Mouse (Mus musculus) granulocyte monocyte progenitor cell, adult 5-6 weeks (primary cell): Measurements from ENCODE around the gene Olfr1045. TPM values are rescaled to one million over a fixed set of nuclear protein-coding genes. Genes with fewer than 3 reads are reported as not detected.

Experiments
- ATAC-seq: replicated peaks from 2 replicates; pipeline ENCODE4 v1.8.0; 2016; ENCODE audit warnings: mild to moderate bottlenecking, moderate TSS enrichment, inconsistent platforms; ENCODE audit not compliant: poor library complexity, severe bottlenecking
- total RNA-seq, 2 experiments: library from RNA; stranded (forward) in 1 of 2; stranded (reverse) in 1 of 2; fragments of 200-712, 200-1000 nt in 1 of 2; fragments of >200 nt in 1 of 2; fragmentation: Nextera tagmentation in 1 of 2; gene quantifications; 2 replicates each; pipeline ENCODE4 v1.2.3; 2014 to 2017

Olfr1045 gene
- not detected in 2 replicates for total RNA-seq (2014; fragmentation: Nextera tagmentation)
- total RNA-seq (2017), result not detected in 2 replicates

DNA sequence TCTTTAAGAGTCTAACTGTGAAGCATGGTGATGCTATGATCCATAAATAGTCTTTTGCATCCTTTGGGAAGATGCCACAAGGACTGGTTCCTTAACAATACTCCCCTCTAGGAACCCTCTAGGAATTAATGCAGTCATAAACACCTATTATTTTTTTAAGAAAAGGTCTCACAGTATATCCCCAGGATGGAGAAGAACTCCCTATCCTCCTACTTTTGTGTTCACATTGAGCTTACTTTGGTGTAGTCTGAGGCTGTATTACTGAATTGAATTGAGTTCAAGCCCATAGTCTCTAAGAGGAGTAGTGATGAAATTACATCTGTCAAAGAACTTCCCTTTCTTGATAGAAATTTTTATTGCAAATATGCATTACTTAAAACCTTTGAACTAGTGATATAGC, at the start of gene Olfr1045:
Gene Olfr1045 (minus strand): TSS at position 101 of the 400 bp plus-strand sequence.
- no peak for ATAC-seq

DNA sequence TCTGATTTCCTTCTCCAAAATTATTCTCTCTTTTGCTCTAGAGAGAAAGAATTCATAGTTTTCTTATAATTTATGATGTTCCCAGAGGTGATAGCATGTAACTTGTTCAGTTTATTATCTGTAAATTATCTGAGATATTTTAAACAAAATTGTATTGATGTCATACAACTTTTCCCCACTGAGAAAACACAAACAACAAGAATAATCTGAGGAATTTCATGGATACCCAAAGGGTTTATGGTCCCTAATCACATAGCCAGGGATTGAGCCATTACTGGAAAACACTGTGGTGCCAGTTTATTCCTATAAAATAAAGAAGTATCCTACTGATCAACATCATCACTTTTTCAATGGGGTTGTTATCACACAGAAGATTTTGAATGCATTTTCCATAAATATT, 37.4 kb upstream of the Olfr1045 start, which contains the start of gene Olfr1048:
Gene Olfr1048 (minus strand): TSS at position 101 of the 400 bp plus-strand sequence.
- ATAC-seq, result no peak

DNA sequence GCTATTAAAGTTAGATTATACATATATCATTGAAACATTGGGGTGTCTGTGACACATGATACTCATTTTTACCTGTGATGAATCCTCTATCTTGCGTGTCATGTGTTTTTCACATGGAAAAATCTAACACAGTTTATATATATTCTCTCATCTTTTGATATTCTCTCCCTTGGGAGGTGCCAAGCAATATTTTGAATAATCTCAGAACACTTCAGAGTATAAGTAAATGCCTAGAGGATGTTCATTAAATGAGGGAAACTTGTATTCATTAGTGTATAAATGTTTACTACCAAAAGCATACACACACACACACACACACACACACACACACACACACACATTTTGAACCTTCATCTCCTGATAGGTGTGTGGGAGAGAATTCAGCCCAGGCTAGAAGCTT, 28.5 kb upstream of the Olfr1045 start, which contains the start of gene Olfr1047:
Gene Olfr1047 (minus strand): TSS at position 101 of the 400 bp plus-strand sequence.
- ATAC-seq, result no peak

DNA sequence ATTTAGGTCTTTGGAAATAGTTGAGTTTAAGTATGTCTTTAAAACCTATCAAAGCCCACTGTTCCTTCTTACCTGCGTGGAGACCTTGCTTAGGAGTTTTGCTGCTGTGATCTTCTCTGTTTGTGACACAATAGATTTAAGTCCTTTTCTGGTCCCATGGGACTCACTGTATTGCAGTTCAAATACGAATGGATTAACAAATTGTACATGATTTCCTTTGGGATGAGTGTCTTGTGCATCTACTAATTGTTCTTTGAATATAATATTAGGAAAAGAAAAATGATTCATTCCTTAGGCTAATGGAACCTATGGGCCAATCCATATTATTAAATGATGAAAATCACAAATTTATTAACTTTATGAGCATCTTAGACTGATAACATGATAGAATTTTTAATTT, 16.4 kb upstream of the Olfr1045 start, which contains the start of gene Olfr1046:
Gene Olfr1046 (minus strand): TSS at position 101 of the 400 bp plus-strand sequence.
- no peak for ATAC-seq

DNA sequence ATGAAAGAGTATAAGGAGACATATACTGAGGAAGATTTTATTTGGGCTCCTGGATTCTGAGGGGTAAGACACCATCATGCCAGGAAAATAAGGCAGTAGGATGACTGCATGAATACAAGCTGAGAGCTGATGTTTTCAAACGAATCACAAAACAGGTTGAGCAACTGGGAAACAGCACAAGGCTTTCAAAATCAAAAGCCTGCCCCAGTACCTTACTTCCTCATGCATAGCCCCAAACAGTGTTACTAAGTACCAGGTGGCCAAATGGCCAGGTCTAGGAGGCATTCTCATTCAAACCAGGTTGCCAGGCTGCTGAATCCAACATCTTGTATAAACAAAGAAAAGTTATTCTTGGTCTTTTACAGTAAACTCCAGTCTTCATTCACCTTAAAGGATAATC, 6.9 kb downstream of the Olfr1045 start:
- no peak for ATAC-seq

DNA sequence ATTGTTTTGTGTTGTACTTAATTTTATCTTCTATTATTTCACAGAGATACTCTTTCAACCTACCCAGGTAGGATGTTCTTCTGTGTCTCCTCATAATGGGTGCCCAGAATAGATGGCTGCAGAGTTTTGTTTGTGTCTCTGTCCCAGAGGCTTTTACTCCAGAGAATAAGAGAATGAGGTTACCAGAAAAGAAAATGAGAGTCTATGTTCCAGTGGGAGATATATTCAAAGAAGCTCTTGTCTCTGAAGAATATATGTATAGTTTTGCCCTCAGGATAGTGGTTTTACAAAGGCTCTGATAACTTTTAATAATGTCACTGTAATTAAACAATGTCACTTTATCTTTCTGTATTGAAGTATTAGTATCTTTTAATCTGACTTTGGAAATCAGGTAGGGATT, 17.2 kb downstream of the Olfr1045 start, which contains the start of gene Olfr52:
Gene Olfr52 (minus strand): TSS at position 101 of the 400 bp plus-strand sequence.
- no peak for ATAC-seq

DNA sequence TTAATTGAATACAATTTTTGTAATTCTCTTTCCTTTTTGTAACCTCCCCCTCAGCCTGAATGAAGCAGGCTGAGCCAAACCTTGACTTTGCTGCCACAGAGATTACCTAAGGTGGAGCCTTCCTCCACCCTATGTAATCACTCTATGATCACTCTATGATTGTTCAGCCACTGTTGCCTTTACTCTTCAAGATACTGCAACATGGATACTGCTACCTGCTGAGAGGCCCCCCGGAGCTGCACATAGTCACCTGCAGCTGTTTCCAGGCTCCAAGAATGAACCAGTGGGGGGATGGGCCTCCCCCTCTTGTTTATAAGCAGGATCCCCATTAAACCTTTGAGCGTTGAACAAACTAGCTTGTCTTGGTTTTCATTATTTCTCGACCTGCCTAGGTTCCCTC, 22.9 kb downstream of the Olfr1045 start:
- no peak for ATAC-seq

DNA sequence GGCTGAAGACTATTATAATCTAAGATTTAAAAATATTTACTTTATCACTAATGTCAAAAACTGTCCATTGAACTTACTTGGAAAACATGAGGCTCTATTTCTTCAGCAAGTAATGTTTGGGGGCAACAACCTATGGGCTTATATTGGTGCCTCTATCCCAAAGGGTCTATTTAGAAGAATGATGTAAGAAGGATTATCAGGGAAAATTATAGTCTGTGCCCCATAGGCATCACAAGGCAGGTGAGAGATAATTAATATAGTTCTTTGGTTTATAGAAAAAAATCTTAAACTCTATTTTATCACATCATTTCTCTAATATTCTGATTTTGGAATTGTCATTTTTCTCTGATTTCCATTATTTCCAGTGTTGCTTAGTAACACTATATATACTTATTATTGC, 25.1 kb downstream of the Olfr1045 start, which contains the start of gene Olfr1044:
Gene Olfr1044 (minus strand): TSS at position 101 of the 400 bp plus-strand sequence.
- ATAC-seq, result no peak

DNA sequence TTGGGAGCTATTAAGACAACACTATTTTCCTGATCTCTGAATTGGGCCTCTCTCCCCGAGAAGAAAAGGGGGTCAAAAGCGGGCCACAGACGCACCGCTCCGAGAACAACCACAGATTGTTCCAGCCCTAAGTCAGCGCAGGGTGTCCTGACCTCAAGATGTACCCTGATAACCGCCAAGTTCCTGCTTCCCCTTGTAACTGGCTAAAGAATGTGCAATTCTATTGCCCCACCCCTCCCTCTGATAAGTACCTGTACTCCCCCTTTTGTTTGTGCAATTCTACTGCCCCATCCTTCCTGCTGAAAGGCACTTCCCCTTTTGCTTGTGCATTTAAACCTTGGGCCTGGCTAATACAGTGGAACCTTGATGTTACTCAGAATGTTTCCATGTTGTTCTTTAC, 27.4 kb downstream of the Olfr1045 start:
- peak; percentile 93 for ATAC-seq

DNA sequence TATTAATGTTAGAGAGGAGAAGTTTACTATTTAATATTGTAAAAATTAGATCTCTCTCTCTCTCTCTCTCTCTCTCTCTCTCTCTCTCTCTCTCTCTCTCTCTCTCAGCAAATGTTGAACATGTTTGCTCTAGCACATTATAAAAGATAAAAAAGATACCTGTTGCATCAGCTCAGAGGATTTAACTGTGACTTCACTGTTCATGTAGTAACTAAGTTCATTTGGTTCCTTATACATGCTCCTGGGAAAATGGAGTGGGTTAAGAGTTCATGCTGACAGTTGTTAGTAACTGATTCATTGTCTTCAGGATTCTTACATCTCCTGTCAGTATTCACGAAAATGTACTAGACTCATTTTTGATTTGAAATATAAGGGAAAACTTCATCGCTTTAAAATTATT, 35.4 kb downstream of the Olfr1045 start, which contains the start of gene Olfr1043:
Gene Olfr1043 (minus strand): TSS at position 101 of the 400 bp plus-strand sequence.
- no peak for ATAC-seq

DNA sequence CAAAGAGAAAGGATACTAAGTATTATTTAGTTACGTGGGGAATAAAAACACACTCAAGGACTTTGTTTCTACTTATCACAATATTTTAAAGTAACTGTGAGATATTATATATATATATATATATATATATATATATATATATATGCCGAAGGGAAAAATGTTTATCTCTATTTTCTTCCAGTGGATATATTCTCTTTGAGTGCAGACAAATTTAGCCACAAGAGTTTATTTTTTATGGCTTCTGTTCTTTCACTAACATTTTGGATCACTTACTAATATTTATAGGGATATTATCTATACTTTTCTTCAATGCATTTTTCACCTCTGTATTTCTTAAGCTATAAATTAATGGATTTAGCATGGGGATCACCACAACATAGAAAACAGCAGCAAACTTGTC, 41.1 kb downstream of the Olfr1045 start, which contains the start of gene Olfr1042:
Gene Olfr1042 (minus strand): TSS at position 101 of the 400 bp plus-strand sequence.
- ATAC-seq, result no peak

DNA sequence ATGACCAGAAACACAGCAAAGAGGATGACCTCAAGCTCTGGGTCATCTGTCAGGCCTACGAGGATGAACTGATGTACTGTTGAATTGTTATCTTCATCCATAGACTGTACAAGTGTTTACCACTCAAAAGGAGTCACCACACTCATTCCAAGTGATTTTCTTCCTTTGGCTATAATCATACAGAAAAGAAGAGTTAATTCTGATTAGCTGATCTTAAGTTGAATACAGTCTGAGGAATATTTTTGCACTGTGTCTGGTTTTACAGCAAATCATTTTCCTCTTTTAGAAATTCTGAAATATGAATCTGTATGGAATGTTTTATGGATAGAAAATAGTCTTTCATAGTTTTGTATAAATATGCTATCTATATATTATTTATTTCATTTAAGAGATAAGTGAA, 56.2 kb downstream of the Olfr1045 start, which contains the start of gene Olfr1040:
Gene Olfr1040 (minus strand): TSS at position 101 of the 400 bp plus-strand sequence.
- no peak for ATAC-seq

Other genes with a start within 250 kb of the Olfr1045 start
- gene Olfr1029, start 229.1 kb downstream of the Olfr1045 start, total RNA-seq (2014; fragmentation: Nextera tagmentation), result not detected in 2 replicates
- gene Olfr1029, start 229.1 kb downstream of the Olfr1045 start, total RNA-seq (2017), result not detected in 2 replicates
- gene Olfr1030, start 223.7 kb downstream of the Olfr1045 start, total RNA-seq (2014; fragmentation: Nextera tagmentation), result not detected in 2 replicates
- not detected in 2 replicates for gene Olfr1030, start 223.7 kb downstream of the Olfr1045 start, total RNA-seq (2017)
- not detected in 2 replicates for gene Olfr1031, start 212.7 kb downstream of the Olfr1045 start, total RNA-seq (2014; fragmentation: Nextera tagmentation)
- gene Olfr1031, start 212.7 kb downstream of the Olfr1045 start, total RNA-seq (2017), result not detected in 2 replicates
- gene Olfr1032, start 197.5 kb downstream of the Olfr1045 start, total RNA-seq (2014; fragmentation: Nextera tagmentation), result not detected in 2 replicates
- gene Olfr1032, start 197.5 kb downstream of the Olfr1045 start, total RNA-seq (2017), result not detected in 2 replicates
- gene Olfr1033, start 182.4 kb downstream of the Olfr1045 start, total RNA-seq (2014; fragmentation: Nextera tagmentation), result 0.71 TPM in 1 of 2 replicates, not detected in the other
- not detected in 2 replicates for gene Olfr1033, start 182.4 kb downstream of the Olfr1045 start, total RNA-seq (2017)
- not detected in 2 replicates for gene Olfr1034, start 157.1 kb downstream of the Olfr1045 start, total RNA-seq (2014; fragmentation: Nextera tagmentation)
- gene Olfr1034, start 157.1 kb downstream of the Olfr1045 start, total RNA-seq (2017), result not detected in 2 replicates
- not detected in 2 replicates for gene Olfr1036, start 129.0 kb downstream of the Olfr1045 start, total RNA-seq (2014; fragmentation: Nextera tagmentation)
- gene Olfr1036, start 129.0 kb downstream of the Olfr1045 start, total RNA-seq (2017), result not detected in 2 replicates
- gene Olfr1037, start 115.6 kb downstream of the Olfr1045 start, total RNA-seq (2014; fragmentation: Nextera tagmentation), result not detected in 2 replicates
- not detected in 2 replicates for gene Olfr1037, start 115.6 kb downstream of the Olfr1045 start, total RNA-seq (2017)
- not detected in 2 replicates for gene Olfr1039, start 67.1 kb downstream of the Olfr1045 start, total RNA-seq (2014; fragmentation: Nextera tagmentation)
- gene Olfr1039, start 67.1 kb downstream of the Olfr1045 start, total RNA-seq (2017), result not detected in 2 replicates
- gene Olfr1040, start 56.3 kb downstream of the Olfr1045 start, total RNA-seq (2014; fragmentation: Nextera tagmentation), result not detected in 2 replicates
- not detected in 2 replicates for gene Olfr1040, start 56.3 kb downstream of the Olfr1045 start, total RNA-seq (2017)
- not detected in 2 replicates for gene Olfr1042, start 41.2 kb downstream of the Olfr1045 start, total RNA-seq (2014; fragmentation: Nextera tagmentation)
- gene Olfr1042, start 41.2 kb downstream of the Olfr1045 start, total RNA-seq (2017), result not detected in 2 replicates
- gene Olfr1043, start 35.5 kb downstream of the Olfr1045 start, total RNA-seq (2014; fragmentation: Nextera tagmentation), result not detected in 2 replicates
- not detected in 2 replicates for gene Olfr1043, start 35.5 kb downstream of the Olfr1045 start, total RNA-seq (2017)
- gene Olfr1044, start 25.2 kb downstream of the Olfr1045 start, total RNA-seq (2014; fragmentation: Nextera tagmentation), result not detected in 2 replicates
- gene Olfr1044, start 25.2 kb downstream of the Olfr1045 start, total RNA-seq (2017), result not detected in 2 replicates
- not detected in 2 replicates for gene Olfr52, start 17.3 kb downstream of the Olfr1045 start, total RNA-seq (2014; fragmentation: Nextera tagmentation)
- not detected in 2 replicates for gene Olfr52, start 17.3 kb downstream of the Olfr1045 start, total RNA-seq (2017)
- gene Olfr1046, start 16.3 kb upstream of the Olfr1045 start, total RNA-seq (2014; fragmentation: Nextera tagmentation), result not detected in 2 replicates
- gene Olfr1046, start 16.3 kb upstream of the Olfr1045 start, total RNA-seq (2017), result not detected in 2 replicates
- gene Olfr1047, start 28.4 kb upstream of the Olfr1045 start, total RNA-seq (2014; fragmentation: Nextera tagmentation), result not detected in 2 replicates
- gene Olfr1047, start 28.4 kb upstream of the Olfr1045 start, total RNA-seq (2017), result not detected in 2 replicates
- gene Olfr1048, start 37.3 kb upstream of the Olfr1045 start, total RNA-seq (2014; fragmentation: Nextera tagmentation), result not detected in 2 replicates
- gene Olfr1048, start 37.3 kb upstream of the Olfr1045 start, total RNA-seq (2017), result not detected in 2 replicates
- gene Olfr1049, start 55.3 kb upstream of the Olfr1045 start, total RNA-seq (2014; fragmentation: Nextera tagmentation), result not detected in 2 replicates
- gene Olfr1049, start 55.3 kb upstream of the Olfr1045 start, total RNA-seq (2017), result not detected in 2 replicates
- not detected in 2 replicates for gene Olfr1051, start 76.1 kb upstream of the Olfr1045 start, total RNA-seq (2014; fragmentation: Nextera tagmentation)
- gene Olfr1051, start 76.1 kb upstream of the Olfr1045 start, total RNA-seq (2017), result not detected in 2 replicates
- gene Olfr1052, start 89.4 kb upstream of the Olfr1045 start, total RNA-seq (2014; fragmentation: Nextera tagmentation), result not detected in 2 replicates
- gene Olfr1052, start 89.4 kb upstream of the Olfr1045 start, total RNA-seq (2017), result not detected in 2 replicates
- gene Olfr1053, start 112.3 kb upstream of the Olfr1045 start, total RNA-seq (2014; fragmentation: Nextera tagmentation), result not detected in 2 replicates
- not detected in 2 replicates for gene Olfr1053, start 112.3 kb upstream of the Olfr1045 start, total RNA-seq (2017)
- not detected in 2 replicates for gene Olfr1054, start 132.4 kb upstream of the Olfr1045 start, total RNA-seq (2014; fragmentation: Nextera tagmentation)
- gene Olfr1054, start 132.4 kb upstream of the Olfr1045 start, total RNA-seq (2017), result not detected in 2 replicates
- gene Olfr1055, start 147.3 kb upstream of the Olfr1045 start, total RNA-seq (2014; fragmentation: Nextera tagmentation), result not detected in 2 replicates
- not detected in 2 replicates for gene Olfr1055, start 147.3 kb upstream of the Olfr1045 start, total RNA-seq (2017)
- not detected in 2 replicates for gene Olfr1056, start 159.5 kb upstream of the Olfr1045 start, total RNA-seq (2014; fragmentation: Nextera tagmentation)
- gene Olfr1056, start 159.5 kb upstream of the Olfr1045 start, total RNA-seq (2017), result not detected in 2 replicates
- not detected in 2 replicates for gene Olfr1057, start 175.4 kb upstream of the Olfr1045 start, total RNA-seq (2014; fragmentation: Nextera tagmentation)
- gene Olfr1057, start 175.4 kb upstream of the Olfr1045 start, total RNA-seq (2017), result not detected in 2 replicates
- not detected in 2 replicates for gene Olfr1058, start 185.6 kb upstream of the Olfr1045 start, total RNA-seq (2014; fragmentation: Nextera tagmentation)
- gene Olfr1058, start 185.6 kb upstream of the Olfr1045 start, total RNA-seq (2017), result not detected in 2 replicates
- gene Olfr1061, start 211.0 kb upstream of the Olfr1045 start, total RNA-seq (2014; fragmentation: Nextera tagmentation), result not detected in 2 replicates
- gene Olfr1061, start 211.0 kb upstream of the Olfr1045 start, total RNA-seq (2017), result not detected in 2 replicates
- not detected in 2 replicates for gene Olfr1062, start 223.7 kb upstream of the Olfr1045 start, total RNA-seq (2014; fragmentation: Nextera tagmentation)
- not detected in 2 replicates for gene Olfr1062, start 223.7 kb upstream of the Olfr1045 start, total RNA-seq (2017)
- gene Olfr1065, start 247.6 kb upstream of the Olfr1045 start, total RNA-seq (2014; fragmentation: Nextera tagmentation), result not detected in 2 replicates
- not detected in 2 replicates for gene Olfr1065, start 247.6 kb upstream of the Olfr1045 start, total RNA-seq (2017)